Mouse (Mus musculus) CH12.LX (cell line): ENCODE results near the gene Dgcr6. TPM values are rescaled to one million over a fixed set of nuclear protein-coding genes. Genes with fewer than 3 reads are reported as not detected.

Source experiments
- DNase-seq: peaks from one replicate; pipeline ENCODE4 v3.0.0-alpha.2; 2013; ENCODE audit errors: extremely low read depth
- H3K27ac ChIP-seq: 2 replicates; pipeline ENCODE4 v1.5.1; 2012; ENCODE audit warnings: low read depth, mild to moderate bottlenecking, control low read depth, moderate library complexity; ENCODE audit not compliant: insufficient read depth
- H3K27me3 ChIP-seq: replicated peaks from 2 replicates; pipeline ENCODE3; 2012; ENCODE audit warnings: inconsistent platforms
- H3K36me3 ChIP-seq, 2 experiments: replicated peaks in 1 of 2; 2 replicates each; pipeline versions ENCODE3 to v1.6.1; 2012; ENCODE audit warnings: inconsistent platforms in 1 of 2, low read length in 1 of 2, mild to moderate bottlenecking in 1 of 2, mixed read lengths in 1 of 2, moderate library complexity in 1 of 2; ENCODE audit not compliant: control insufficient read depth in 1 of 2, insufficient read depth in 1 of 2
- H3K4me1 ChIP-seq, 2 experiments: 2 replicates each; pipeline ENCODE4 v1.6.1; 2012; ENCODE audit warnings: inconsistent platforms in 1 of 2, moderate library complexity in 1 of 2; ENCODE audit not compliant: insufficient read depth in 2 of 2, control insufficient read depth in 1 of 2
- H3K4me2 ChIP-seq: 2 replicates; pipeline ENCODE4 v1.6.1; 2012; ENCODE audit warnings: low read depth, mild to moderate bottlenecking, control low read depth; ENCODE audit not compliant: poor library complexity, insufficient read depth, severe bottlenecking
- H3K4me3 ChIP-seq, 3 experiments: fragments of 150-350 bp in 1 of 3; sonication (generic) in 1 of 3; replicated peaks in 1 of 3; 2 replicates each; pipeline versions ENCODE3 to v1.5.1; 2011 to 2012; ENCODE audit warnings: low read depth in 2 of 3, low read length in 2 of 3, mild to moderate bottlenecking in 2 of 3, moderate library complexity in 2 of 3, control low read depth in 1 of 3, improper control_type of control experiment in 1 of 3, inconsistent platforms in 1 of 3, mixed read lengths in 1 of 3; ENCODE audit not compliant: poor library complexity in 1 of 3
- H3K79me2 ChIP-seq: replicated peaks from 2 replicates; pipeline ENCODE4 v1.6.1; 2012; ENCODE audit warnings: mild to moderate bottlenecking, moderate library complexity; ENCODE audit not compliant: control insufficient read depth, poor library complexity, insufficient read depth, severe bottlenecking; ENCODE audit errors: extremely low read depth
- H3K9ac ChIP-seq: 2 replicates; pipeline ENCODE4 v1.6.1; 2012; ENCODE audit warnings: low read depth, mild to moderate bottlenecking, control low read depth, moderate library complexity; ENCODE audit not compliant: insufficient read depth
- H3K9me3 ChIP-seq: replicated peaks from 2 replicates; pipeline ENCODE3; 2012; ENCODE audit warnings: low read length, inconsistent platforms, mixed read lengths
- CHD1 ChIP-seq: IDR thresholded peaks from 2 replicates; pipeline ENCODE4 v1.6.1; 2012; ENCODE audit warnings: low read depth, low read length, improper control_type of control experiment, inconsistent platforms
- CTCF ChIP-seq, 2 experiments: IDR thresholded peaks in 1 of 2; conservative IDR thresholded peaks in 1 of 2; 2 replicates each; pipeline ENCODE4 v1.5.1; 2011 to 2012; ENCODE audit warnings: low read depth in 2 of 2, low read length in 2 of 2, improper control_type of control experiment in 1 of 2, inconsistent platforms in 1 of 2, mild to moderate bottlenecking in 1 of 2, moderate library complexity in 1 of 2
- HCFC1 ChIP-seq: IDR thresholded peaks from 2 replicates; pipeline ENCODE4 v1.6.1; 2012; ENCODE audit warnings: low read depth, mild to moderate bottlenecking, inconsistent platforms, low read length, improper control_type of control experiment
- JUND ChIP-seq: conservative IDR thresholded peaks from 2 replicates; pipeline ENCODE4 v1.6.1; 2011; ENCODE audit warnings: low read depth, low read length, improper control_type of control experiment
- MAFK ChIP-seq: IDR thresholded peaks from 2 replicates; pipeline ENCODE4 v1.6.1; 2011; ENCODE audit warnings: low read length, improper control_type of control experiment; ENCODE audit not compliant: insufficient replicate concordance
- MAX ChIP-seq: IDR thresholded peaks from 2 replicates; pipeline ENCODE4 v1.6.1; 2011; ENCODE audit warnings: low read length, improper control_type of control experiment
- MEF2A ChIP-seq: IDR thresholded peaks from 2 replicates; pipeline ENCODE4 v1.6.1; 2014; ENCODE audit warnings: low read depth, mild to moderate bottlenecking, inconsistent platforms, low read length, improper control_type of control experiment, borderline replicate concordance
- NELFE ChIP-seq: IDR thresholded peaks from 2 replicates; pipeline ENCODE4 v1.6.1; 2011; ENCODE audit warnings: low read depth, low read length, improper control_type of control experiment
- POLR2A ChIP-seq: IDR thresholded peaks from 2 replicates; pipeline ENCODE4 v1.6.1; 2011; ENCODE audit warnings: low read depth, mild to moderate bottlenecking, improper control_type of control experiment, low read length
- POLR2AphosphoS2 ChIP-seq: IDR thresholded peaks from 2 replicates; pipeline ENCODE4 v1.6.1; 2011; ENCODE audit warnings: low read depth, low read length, improper control_type of control experiment
- RAD21 ChIP-seq: IDR thresholded peaks from 2 replicates; pipeline ENCODE4 v1.6.1; 2011; ENCODE audit warnings: low read depth, mild to moderate bottlenecking, low read length, improper control_type of control experiment, moderate library complexity
- SMC3 ChIP-seq: IDR thresholded peaks from 2 replicates; pipeline ENCODE4 v1.6.1; 2011; ENCODE audit warnings: low read depth, low read length, improper control_type of control experiment
- USF2 ChIP-seq: conservative IDR thresholded peaks from 2 replicates; pipeline ENCODE4 v1.6.1; 2011; ENCODE audit warnings: low read depth, low read length, improper control_type of control experiment
- ZC3H11A ChIP-seq: IDR thresholded peaks from 2 replicates; pipeline ENCODE4 v1.6.1; 2012; ENCODE audit warnings: low read depth, mild to moderate bottlenecking, inconsistent platforms, low read length, improper control_type of control experiment
- ZKSCAN1 ChIP-seq: IDR thresholded peaks from 2 replicates; pipeline ENCODE4 v1.6.1; 2012; ENCODE audit warnings: low read depth, inconsistent platforms, low read length, improper control_type of control experiment, borderline replicate concordance
- dilution Hi-C: fragments of 300-500 bp; cut with MboI; formaldehyde crosslinking; loops from 2 replicates; pipeline ENCODE4 v1.14.3; 2020; ENCODE audit warnings: low sequenced_read_pairs; ENCODE audit not compliant: extremely low pct_unique_long_range_greater_than_20kb, extremely low pct_ligation_motif_present
- in situ Hi-C: fragments of 300-500 bp; cut with MboI; formaldehyde crosslinking; loops from 3 replicates; pipeline ENCODE4 v1.14.3; 2019; ENCODE audit warnings: low sequenced_read_pairs, low pct_ligation_motif_present, low pct_unique_long_range_greater_than_20kb, mixed read lengths
- polyA plus RNA-seq: library from polyadenylated mRNA; unstranded; fragments of >175 nt; gene quantifications from 2 replicates; pipeline ENCODE4 v1.2.1, GENCODE M21; 2012; ENCODE audit warnings: low read depth; ENCODE audit not compliant: insufficient read length
- total RNA-seq, 2 experiments: library from RNA; depleted of rRNA; stranded (reverse); fragments of 300-350 nt in 1 of 2; fragments of >200 nt in 1 of 2; gene quantifications; 2 replicates each; pipeline ENCODE4 v1.2.3; 2012 to 2014

Dgcr6 gene
- total and polyA plus RNA-seq, 3 experiments = 13.0 to 41.5 (median 32.4) TPM

DNA sequence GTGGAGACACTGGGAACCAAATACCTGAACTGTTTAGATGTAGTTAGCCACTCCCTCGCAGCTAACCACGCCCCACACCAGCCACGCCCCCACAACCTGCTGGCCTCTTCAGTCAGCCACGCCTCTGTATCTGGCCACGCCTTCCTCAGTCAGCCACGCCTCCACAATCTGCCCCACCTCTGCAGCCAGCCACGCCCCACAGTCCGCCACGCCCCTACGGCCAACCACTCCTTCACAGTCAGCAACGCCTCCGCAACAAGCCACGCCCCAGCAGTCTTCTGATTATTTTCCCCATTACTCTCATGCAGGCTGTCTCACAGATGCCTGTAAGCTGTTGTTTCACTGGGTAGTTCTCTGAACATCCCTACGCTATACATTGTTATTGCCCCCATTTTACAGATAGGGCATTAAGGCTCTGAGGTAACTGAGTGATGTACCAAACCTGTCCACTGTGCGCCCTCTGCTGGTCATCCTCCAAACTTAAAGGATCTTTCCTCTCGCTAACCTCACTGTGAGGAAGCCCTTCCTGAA, 16.2 kb upstream of the Dgcr6 start:
- Histone ChIP-seq H3K4me1 (peaks cover 7 to 9% of the 10 kb centered on the region in 2 experiments), H3K4me2 (no peak overlapping the region), H3K4me3 (no peak overlapping the region), H3K36me3 (no peaks in the 10 kb centered on the region), H3K9me3 (no peaks in the 10 kb centered on the region), H3K27me3 (peaks cover 88% of the 10 kb centered on the region), H3K27ac (no peak overlapping the region), H3K9ac (no peak overlapping the region), H3K79me2 (no peaks in the 10 kb centered on the region)
- in situ Hi-C loops = loop anchor here (5.0 kb wide), 1 partner anchor 124 kb away; the partner anchor contains the start of gene Ess2
- dilution Hi-C loops = no loop called here
- peak; percentile 90 for DNase-seq
- TF ChIP-seq ZC3H11A (no peak), RAD21 (peak; percentile 57), MAX (no peak), POLR2AphosphoS2 (no peak), CHD1 (no peak), POLR2A (no peak), HCFC1 (no peak), SMC3 (peak; percentile 60), USF2 (no peak), ZKSCAN1 (no peak), NELFE (no peak), MAFK (no peak), CTCF (conservative IDR thresholded peaks at IDR 0.05 in 1 of 2, IDR thresholded peaks at IDR 0.05 in 1 of 2; ENCODE audit: low read depth in 2 of 2, low read length in 2 of 2) (peak; percentile 80 to 84), MEF2A (no peak)

DNA sequence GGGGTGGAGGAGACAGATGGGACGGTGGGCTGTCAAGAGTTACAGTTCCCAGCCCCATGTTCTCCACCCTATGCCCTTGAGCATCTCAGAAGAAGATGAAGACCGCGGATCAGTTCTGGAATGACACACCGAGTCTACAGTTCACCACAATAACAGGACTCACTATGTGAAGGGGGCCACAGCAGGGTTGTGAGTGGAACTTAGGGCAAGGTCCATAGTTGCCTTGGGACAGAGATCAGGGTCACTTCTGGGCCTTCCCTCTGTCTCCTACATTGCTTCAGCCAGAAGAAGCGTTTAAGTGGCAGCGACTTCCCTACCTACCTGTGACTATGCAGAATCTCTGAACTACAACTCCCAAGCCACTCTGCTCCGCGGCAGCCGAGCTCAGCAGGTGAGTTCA, 15.6 kb upstream of the Dgcr6 start:
- no peaks in the 10 kb centered on the region for H3K36me3 ChIP-seq
- in situ Hi-C loops (loop anchor here (5.0 kb wide), 1 partner anchor 125 kb away; the partner anchor contains the start of gene Ess2), dilution Hi-C loops (no loop called here)
- H3K9me3 ChIP-seq = peaks cover 5% of the 10 kb centered on the region
- no peaks in the 10 kb centered on the region for H3K79me2 ChIP-seq
- DNase-seq = no peak
- no peak overlapping the region for H3K9ac ChIP-seq
- H3K4me2 ChIP-seq = no peak overlapping the region
- peaks cover 90% of the 10 kb centered on the region for H3K27me3 ChIP-seq
- peaks cover 7 to 9% of the 10 kb centered on the region in 2 experiments for H3K4me1 ChIP-seq
- no peak overlapping the region for H3K27ac ChIP-seq
- H3K4me3 ChIP-seq = no peak overlapping the region
- TF ChIP-seq CTCF (conservative IDR thresholded peaks at IDR 0.05 in 1 of 2, IDR thresholded peaks at IDR 0.05 in 1 of 2; ENCODE audit: low read depth in 2 of 2, low read length in 2 of 2) = peak in 1 of 2 experiments; percentile 4; a peak in 1 of 4 replicates
- TF ChIP-seq SMC3 = no peak

DNA sequence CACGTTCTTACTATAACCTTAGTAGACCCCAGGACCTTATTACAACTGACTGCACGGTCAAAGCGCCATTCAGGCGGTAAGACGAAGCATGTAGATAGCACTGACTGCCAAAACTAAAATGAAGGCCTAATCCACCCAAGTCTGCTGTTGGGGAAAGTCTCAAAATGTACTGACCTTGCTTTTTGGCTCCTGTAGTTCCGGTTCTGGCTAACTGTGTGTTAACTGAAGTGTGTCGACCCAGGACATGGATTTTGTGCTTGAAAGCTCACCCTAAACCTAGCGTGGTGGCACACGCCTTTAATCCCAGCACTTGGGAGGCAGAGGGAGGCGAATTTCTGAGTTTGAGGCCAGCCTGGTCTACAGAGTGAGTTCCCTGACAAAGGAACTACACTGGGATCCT, 7.7 kb upstream of the Dgcr6 start:
- dilution Hi-C loops = no loop called here
- no peaks in the 10 kb centered on the region for H3K79me2 ChIP-seq
- TF ChIP-seq JUND (no peak), USF2 (no peak), SMC3 (no peak)
- TF ChIP-seq, all 38 proteins: peak for 0
- no peaks in the 10 kb centered on the region for H3K36me3 ChIP-seq
- no peak overlapping the region for H3K27ac ChIP-seq
- H3K9me3 ChIP-seq = peaks cover 13% of the 10 kb centered on the region
- peaks cover 81% of the 10 kb centered on the region for H3K27me3 ChIP-seq
- H3K4me1 ChIP-seq = peaks cover 0 to 7% of the 10 kb centered on the region in 2 experiments; a peak in 2 of 4 replicates
- in situ Hi-C loops = no loop called here
- no peak for DNase-seq
- no peak overlapping the region for H3K4me3 ChIP-seq
- no peak overlapping the region for H3K4me2 ChIP-seq
- H3K9ac ChIP-seq = no peak overlapping the region
